Mouse (Mus musculus) cortical plate, adult 2 months (tissue): ENCODE measurements at regions not wholly inside any gene's neighbourhood (a gene's known extent, or its start where the extent isn't known, plus 50 kb on each side); places are given as distances from the start of the nearest gene placed in this dataset.

Experiments
- H3K27ac ChIP-seq: fragments of 200-500 bp; 2 replicates; pipeline ENCODE4 v1.5.1; 2012; ENCODE audit warnings: low read length, control low read depth, inconsistent platforms; ENCODE audit not compliant: insufficient read depth
- H3K4me1 ChIP-seq: fragments of 200-500 bp; 2 replicates; pipeline ENCODE4 v1.6.1; 2011; ENCODE audit warnings: low read length; ENCODE audit not compliant: control insufficient read depth, insufficient read depth
- H3K4me3 ChIP-seq: fragments of 200-500 bp; 2 replicates; pipeline ENCODE4 v1.5.1; 2011; ENCODE audit warnings: mild to moderate bottlenecking, low read length, control low read depth; ENCODE audit not compliant: insufficient read depth
- CTCF ChIP-seq: fragments of 200-500 bp; IDR thresholded peaks from 2 replicates; pipeline ENCODE4 v1.5.1; 2011; ENCODE audit warnings: mild to moderate bottlenecking, control low read depth, low read length; ENCODE audit not compliant: insufficient read depth; ENCODE audit errors: extremely low read depth
- POLR2A ChIP-seq: fragments of 200-500 bp; IDR thresholded peaks from 2 replicates; pipeline ENCODE4 v1.6.1; 2011; ENCODE audit warnings: mild to moderate bottlenecking, low read length, control low read depth; ENCODE audit not compliant: insufficient read depth; ENCODE audit errors: extremely low read depth

DNA sequence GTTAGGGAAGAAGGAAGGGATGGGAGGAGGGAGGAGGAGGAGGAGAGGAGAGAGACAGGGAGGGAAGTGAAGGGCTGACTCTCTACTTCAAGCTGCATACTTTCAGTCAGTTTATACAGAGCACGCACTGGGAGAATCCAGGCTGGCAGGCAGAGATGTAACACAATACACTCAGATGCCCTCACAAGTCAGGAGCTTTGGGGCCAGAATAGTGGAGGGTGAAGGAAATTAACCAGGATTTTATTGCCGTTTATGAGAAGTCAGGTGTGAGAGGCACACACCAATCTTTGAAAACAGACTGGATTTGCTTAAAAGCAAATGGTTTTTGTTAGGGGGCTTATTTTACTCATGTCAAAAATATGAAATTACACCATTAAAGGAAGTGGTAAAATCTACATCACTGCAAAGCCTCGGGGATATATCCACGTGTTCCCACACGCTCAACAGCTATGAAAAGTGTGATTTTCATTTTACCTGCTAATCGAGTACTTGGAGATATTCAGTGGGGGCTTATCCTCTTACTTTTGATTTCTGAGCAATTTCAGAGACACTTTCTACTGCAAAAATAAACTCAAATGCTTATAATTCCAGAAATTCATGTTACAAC lies 268.2 kb downstream of the Sox2 start:
- Histone ChIP-seq H3K27ac (no peak overlapping the region), H3K4me3 (no peak overlapping the region)
- no peak for TF ChIP-seq CTCF
- TF ChIP-seq POLR2A: no peak

DNA sequence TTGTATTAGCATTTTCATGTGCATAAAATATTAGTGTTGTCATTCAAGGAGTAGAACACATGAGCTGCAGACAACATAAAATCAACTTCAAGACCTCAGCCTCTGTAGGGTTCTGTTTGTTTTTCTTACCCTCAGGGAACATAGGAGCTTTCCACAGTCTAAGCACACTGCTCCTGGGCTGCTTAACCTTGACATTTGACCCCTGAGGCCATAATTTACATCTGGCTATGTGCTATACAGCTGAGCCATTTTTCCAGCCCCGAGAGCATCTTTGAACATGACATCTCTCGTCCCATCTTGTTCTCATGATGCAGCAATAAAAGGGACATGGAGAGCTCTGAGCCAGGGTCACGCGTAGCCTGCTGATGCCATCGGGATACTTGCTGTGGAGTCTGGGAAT lies 270.3 kb downstream of the Sox2 start:
- TF ChIP-seq CTCF: no peak
- TF ChIP-seq POLR2A: no peak
- no peak overlapping the region for H3K4me3 ChIP-seq
- no peaks in the 10 kb centered on the region for H3K4me1 ChIP-seq
- H3K27ac ChIP-seq: no peak overlapping the region

More for the DNA sequence above, 268.2 kb downstream of the Sox2 start:
- no peaks in the 10 kb centered on the region for H3K4me1 ChIP-seq

GRCm38 (mm10) chr3:34949867-34950266 lies 299.7 kb downstream of the Sox2 start:
- Histone ChIP-seq H3K4me1 (no peaks in the 10 kb centered on the region), H3K27ac (no peak overlapping the region), H3K4me3 (no peak overlapping the region)
- TF ChIP-seq CTCF (no peak), POLR2A (no peak)

GRCm38 (mm10) chr3:34956183-34956582 lies 306.0 kb downstream of the Sox2 start:
- TF ChIP-seq CTCF (no peak), POLR2A (no peak)
- Histone ChIP-seq H3K4me3 (no peak overlapping the region), H3K4me1 (no peaks in the 10 kb centered on the region), H3K27ac (no peak overlapping the region)

DNA sequence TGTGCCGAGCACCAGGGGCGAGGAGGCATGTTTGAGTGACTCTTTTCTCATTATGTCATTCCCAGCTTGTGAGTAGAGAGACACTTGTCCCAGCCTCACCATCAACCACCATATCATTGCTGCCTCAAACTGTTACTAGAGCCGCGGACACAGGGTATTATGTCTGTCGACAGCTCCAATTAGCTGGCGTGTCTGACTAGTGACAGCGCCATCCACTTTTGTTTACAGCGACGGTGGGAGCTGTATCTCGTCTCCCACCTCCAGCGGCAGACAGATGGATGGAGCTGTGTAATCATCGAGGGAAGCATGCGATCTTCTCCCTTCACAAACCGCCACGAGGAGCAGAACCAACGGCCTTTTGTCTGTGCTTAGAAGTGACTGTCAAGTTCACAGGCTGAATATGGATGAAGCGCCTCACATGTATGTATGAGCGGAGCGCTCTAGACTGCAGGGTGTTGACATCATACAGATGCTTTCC lies 308.9 kb downstream of the Sox2 start:
- Histone ChIP-seq H3K27ac (no peak overlapping the region), H3K4me3 (no peak overlapping the region), H3K4me1 (no peaks in the 10 kb centered on the region)
- TF ChIP-seq CTCF: no peak
- no peak for TF ChIP-seq POLR2A

- Histone ChIP-seq H3K4me3 (no peak overlapping the region), H3K4me1 (no peaks in the 10 kb centered on the region), H3K27ac (no peak overlapping the region)
- TF ChIP-seq CTCF (no peak), POLR2A (no peak)
Measured at GRCm38 (mm10) chr3:34966442-34966841, 316.2 kb downstream of the Sox2 start.

GRCm38 (mm10) chr3:34967911-34968310 lies 317.7 kb downstream of the Sox2 start:
- TF ChIP-seq POLR2A (no peak), CTCF (no peak)
- Histone ChIP-seq H3K4me3 (no peak overlapping the region), H3K27ac (no peak overlapping the region), H3K4me1 (no peaks in the 10 kb centered on the region)

DNA sequence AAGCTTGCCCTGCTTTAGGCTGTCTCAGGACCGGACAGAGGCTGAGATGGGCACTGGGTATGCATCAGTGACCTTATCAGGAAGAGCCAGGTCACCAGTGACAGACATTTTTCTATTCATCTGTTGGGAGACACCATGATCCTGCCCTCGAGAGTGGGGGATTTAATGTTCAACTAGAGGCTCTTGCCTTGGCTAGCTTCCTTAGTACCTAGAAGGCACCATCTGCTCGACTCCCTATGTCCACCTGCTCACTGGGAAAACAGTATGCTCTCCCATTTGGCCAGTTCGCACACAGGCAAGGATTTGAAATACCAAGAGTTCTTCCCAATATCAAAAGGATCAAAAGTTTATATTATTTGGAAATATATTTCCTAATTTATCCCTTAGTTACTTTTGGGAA lies 321.3 kb downstream of the Sox2 start:
- H3K4me1 ChIP-seq: no peaks in the 10 kb centered on the region
- no peak overlapping the region for H3K27ac ChIP-seq
- H3K4me3 ChIP-seq: no peak overlapping the region
- no peak for TF ChIP-seq CTCF

DNA sequence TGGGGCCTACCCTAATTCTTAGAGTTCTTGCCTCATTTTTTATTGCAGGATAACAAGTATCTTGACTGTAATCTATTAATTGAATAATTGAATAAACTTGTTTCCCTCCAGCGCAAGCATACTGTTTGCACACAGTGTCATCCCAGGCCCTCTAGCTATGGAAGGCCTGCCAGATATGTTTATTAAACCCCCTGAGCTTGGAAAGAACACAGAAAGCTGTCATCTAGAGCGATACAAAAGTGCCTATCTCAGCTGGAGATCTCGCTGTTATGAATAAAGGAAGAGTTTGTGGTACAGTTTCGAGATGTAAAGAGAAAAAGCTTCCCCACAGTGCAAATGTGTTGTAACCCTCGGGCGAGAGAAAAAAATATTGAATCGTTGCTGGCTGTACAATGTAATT lies 324.2 kb downstream of the Sox2 start:
- Histone ChIP-seq H3K4me1 (no peaks in the 10 kb centered on the region), H3K4me3 (no peak overlapping the region), H3K27ac (no peak overlapping the region)
- TF ChIP-seq POLR2A: no peak
